Mouse (Mus musculus): ENCODE measurements around the gene Ifitm3. TPM values are rescaled to one million over a fixed set of nuclear protein-coding genes. Genes with fewer than 3 reads are reported as not detected.

The Ifitm3 gene
- polyA plus RNA-seq, 1 experiment from 2014 or later, result 450 TPM

DNA sequence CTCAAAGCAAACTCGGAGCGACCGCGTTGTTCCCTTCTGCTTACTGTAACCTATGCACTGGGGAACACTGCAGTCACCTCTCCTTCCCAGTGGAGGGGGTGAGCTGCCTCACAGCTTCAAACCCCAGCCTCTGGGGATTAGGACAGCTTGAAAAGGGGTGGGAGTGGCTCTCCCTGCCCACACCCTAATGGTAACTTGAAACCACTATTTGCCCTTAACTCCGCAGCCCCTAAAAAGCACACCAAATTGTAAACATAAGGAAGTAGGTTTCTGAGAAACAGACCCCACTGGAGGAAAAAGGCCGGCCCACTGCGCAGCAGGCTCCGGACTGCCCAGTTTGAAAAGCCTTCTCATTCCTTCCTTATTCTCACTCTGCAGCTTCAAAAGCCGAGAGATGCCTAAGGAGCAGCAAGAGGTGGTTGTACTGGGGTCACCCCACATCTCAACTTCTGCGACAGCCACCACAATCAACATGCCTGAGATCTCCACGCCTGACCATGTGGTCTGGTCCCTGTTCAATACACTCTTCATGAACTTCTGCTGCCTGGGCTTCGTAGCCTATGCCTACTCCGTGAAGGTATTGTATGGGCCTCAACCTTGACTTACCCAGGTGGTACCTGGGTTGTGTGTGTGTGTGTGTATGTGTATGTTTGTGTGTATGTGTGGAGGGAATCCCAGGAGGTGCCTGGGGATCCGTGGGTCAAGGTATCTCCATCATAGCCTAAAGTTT, 42.5 kb downstream of the Ifitm3 start:
- Histone ChIP-seq H3K27me3 (ENCODE audit: control insufficient read depth, insufficient read depth, low read length) (no peaks in the 10 kb centered on the region), H3K4me2 (replicated peaks; ENCODE audit: low read depth) (peak overlapping the region; percentile 50), H3K27ac (replicated peaks) (peak overlapping the region; percentile 83), H3K9ac (ENCODE audit: low read length) (peak overlapping the region; percentile 43), H3K36me3 (ENCODE audit: control insufficient read depth, insufficient read depth, low read length) (no peaks in the 10 kb centered on the region), H3K4me3 (ENCODE audit: low read depth, low read length) (peak overlapping the region; percentile 30), H3K4me1 (replicated peaks; ENCODE audit: control insufficient read depth, insufficient read depth) (peaks cover 13% of the 10 kb centered on the region), H3K9me3 (ENCODE audit: control insufficient read depth, low read length) (no peaks in the 10 kb centered on the region)
- peak; percentile 67; the same call in 1 of the 2 replicates for ATAC-seq (ENCODE audit: low FRiP score, low TSS enrichment)
- DNase-seq (ENCODE audit: low spot score), result no peak
- TF ChIP-seq EP300 (optimal IDR thresholded peaks at IDR 0.05) (no peak), CTCF (IDR thresholded peaks at IDR 0.05; ENCODE audit: low read depth) (peak; percentile 45)
- WGBS, result 5% methylated on average over 14 of the region's 14 CpGs

DNA sequence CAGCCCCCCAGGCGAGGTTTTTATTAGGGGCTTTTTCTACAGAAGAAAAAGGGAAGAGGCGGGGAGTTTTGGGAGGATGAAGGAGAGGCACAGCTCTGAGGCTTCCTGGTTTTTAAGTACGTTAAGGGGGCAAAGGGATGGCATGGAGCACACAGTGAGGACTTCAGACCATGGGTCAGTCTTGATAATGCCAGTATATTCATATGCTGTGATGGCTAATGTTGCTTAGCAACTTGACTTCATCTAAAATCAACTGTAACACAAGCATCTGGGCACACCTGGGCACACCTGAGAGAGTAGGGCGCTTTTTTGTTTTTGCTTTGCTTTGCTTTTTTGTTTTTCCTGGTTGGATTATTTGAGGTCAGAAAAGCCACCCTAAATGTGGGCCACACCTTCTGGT, 43.6 kb downstream of the Ifitm3 start, which contains the start of gene Ifitm1:
Gene Ifitm1, plus strand, starts transcription at position 301 of the 400 bp plus-strand sequence.
- WGBS, result 84% methylated on average over 4 of the region's 4 CpGs
- 0 out of 2 replicates have a peak within 1 kb of the TSS, but pooled peaks have one; percentile 27 for H3K9ac ChIP-seq (ENCODE audit: low read length)
- no peaks in the 10 kb centered on the region for H3K9me3 ChIP-seq (ENCODE audit: control insufficient read depth, low read length)
- H3K27ac ChIP-seq (replicated peaks), result peak within 1 kb of the TSS; percentile 83
- peaks cover 13% of the 10 kb centered on the region for H3K4me1 ChIP-seq (replicated peaks; ENCODE audit: control insufficient read depth, insufficient read depth)
- H3K27me3 ChIP-seq (ENCODE audit: control insufficient read depth, insufficient read depth, low read length), result no peaks in the 10 kb centered on the region
- H3K4me3 ChIP-seq (ENCODE audit: low read depth, low read length), result peak within 1 kb of the TSS; percentile 30; the same call in 1 of the 2 replicates
- DNase-seq (ENCODE audit: low spot score) (no peak), ATAC-seq (ENCODE audit: low FRiP score, low TSS enrichment) (no peak)
- H3K36me3 ChIP-seq (ENCODE audit: control insufficient read depth, insufficient read depth, low read length), result no peaks in the 10 kb centered on the region
- H3K4me2 ChIP-seq (replicated peaks; ENCODE audit: low read depth), result peak within 1 kb of the TSS; percentile 50
- TF ChIP-seq EP300 (optimal IDR thresholded peaks at IDR 0.05), result no peak
- no peak for TF ChIP-seq CTCF (IDR thresholded peaks at IDR 0.05; ENCODE audit: low read depth)

DNA sequence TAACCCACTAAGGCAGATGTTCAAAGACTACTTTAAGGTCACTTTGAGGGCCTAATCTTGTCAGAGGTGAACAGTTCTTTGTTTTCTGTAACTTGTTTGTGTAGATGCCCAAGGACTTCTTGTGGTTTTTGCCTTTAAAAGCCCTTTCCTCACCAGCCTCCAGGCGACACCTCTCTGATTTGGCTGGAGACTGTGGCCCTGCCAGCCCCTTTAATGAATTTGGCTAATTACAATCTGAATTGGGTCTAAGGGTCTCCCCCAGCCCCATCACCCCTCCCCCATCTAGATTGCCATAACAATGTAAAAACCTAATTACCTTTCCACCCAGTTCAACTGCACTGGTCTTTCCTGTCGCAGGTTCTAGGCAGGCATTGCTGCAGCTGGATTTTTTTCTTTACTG, 47.8 kb downstream of the Ifitm3 start:
- Histone ChIP-seq H3K27me3 (ENCODE audit: control insufficient read depth, insufficient read depth, low read length) (no peaks in the 10 kb centered on the region), H3K4me2 (replicated peaks; ENCODE audit: low read depth) (no peak overlapping the region), H3K36me3 (ENCODE audit: control insufficient read depth, insufficient read depth, low read length) (no peaks in the 10 kb centered on the region), H3K4me1 (replicated peaks; ENCODE audit: control insufficient read depth, insufficient read depth) (no peaks in the 10 kb centered on the region), H3K9me3 (ENCODE audit: control insufficient read depth, low read length) (no peaks in the 10 kb centered on the region), H3K4me3 (ENCODE audit: low read depth, low read length) (no peak overlapping the region), H3K9ac (ENCODE audit: low read length) (no peak overlapping the region), H3K27ac (replicated peaks) (no peak overlapping the region)
- TF ChIP-seq CTCF (IDR thresholded peaks at IDR 0.05; ENCODE audit: low read depth) (no peak), EP300 (optimal IDR thresholded peaks at IDR 0.05) (no peak)
- 93% methylated on average over 2 of the region's 2 CpGs for WGBS
- no peak for ATAC-seq (ENCODE audit: low FRiP score, low TSS enrichment)
- no peak for DNase-seq (ENCODE audit: low spot score)

DNA sequence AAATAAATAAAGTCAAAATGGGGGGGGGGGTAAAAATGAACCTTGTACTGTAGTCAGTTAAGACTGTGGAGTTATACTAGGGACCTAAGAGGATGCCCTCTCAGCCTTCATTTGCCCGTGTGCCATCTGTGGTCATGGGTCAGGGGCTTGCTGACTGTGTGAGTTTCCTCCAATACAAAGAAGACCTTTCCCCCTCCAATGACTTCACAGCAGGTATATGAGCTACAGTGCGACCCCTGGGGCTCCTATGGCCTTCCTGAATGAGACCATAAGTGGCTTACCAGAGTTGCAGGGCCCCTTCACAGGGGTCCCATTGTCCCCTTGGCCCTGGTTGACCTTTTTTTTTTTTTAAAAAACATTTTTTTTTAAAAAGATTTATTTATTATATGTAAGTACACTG, 49.2 kb downstream of the Ifitm3 start:
- Histone ChIP-seq H3K4me2 (replicated peaks; ENCODE audit: low read depth) (no peak overlapping the region), H3K36me3 (ENCODE audit: control insufficient read depth, insufficient read depth, low read length) (no peaks in the 10 kb centered on the region), H3K27me3 (ENCODE audit: control insufficient read depth, insufficient read depth, low read length) (no peaks in the 10 kb centered on the region), H3K27ac (replicated peaks) (no peak overlapping the region), H3K4me1 (replicated peaks; ENCODE audit: control insufficient read depth, insufficient read depth) (no peaks in the 10 kb centered on the region), H3K9ac (ENCODE audit: low read length) (no peak overlapping the region), H3K4me3 (ENCODE audit: low read depth, low read length) (no peak overlapping the region), H3K9me3 (ENCODE audit: control insufficient read depth, low read length) (no peaks in the 10 kb centered on the region)
- TF ChIP-seq CTCF (IDR thresholded peaks at IDR 0.05; ENCODE audit: low read depth) (no peak), EP300 (optimal IDR thresholded peaks at IDR 0.05) (no peak)
- DNase-seq (ENCODE audit: low spot score) (no peak), ATAC-seq (ENCODE audit: low FRiP score, low TSS enrichment) (no peak)
- 87% methylated on average over 2 of the region's 2 CpGs for WGBS

DNA sequence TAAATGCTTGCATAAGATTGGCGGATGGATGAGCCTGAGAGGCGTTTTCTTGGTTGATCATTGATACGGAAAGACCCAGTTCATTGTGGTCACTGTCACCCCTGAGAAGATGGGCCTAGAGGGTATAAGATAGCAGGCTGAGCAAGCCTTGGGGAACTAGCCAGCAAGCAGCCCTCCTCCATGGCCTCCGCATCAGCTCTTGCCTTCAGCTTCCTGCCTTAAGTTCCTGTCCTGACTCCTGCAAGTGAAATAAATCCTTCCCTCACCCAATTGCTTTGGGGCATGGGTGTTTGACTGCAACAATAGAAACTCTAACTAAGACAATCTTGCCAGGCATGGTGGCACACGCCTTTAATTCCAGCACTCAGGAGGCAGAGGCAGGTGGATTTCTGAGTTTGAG, 50.5 kb downstream of the Ifitm3 start:
- TF ChIP-seq EP300 (optimal IDR thresholded peaks at IDR 0.05) (no peak), CTCF (IDR thresholded peaks at IDR 0.05; ENCODE audit: low read depth) (no peak)
- no peaks in the 10 kb centered on the region for H3K4me1 ChIP-seq (replicated peaks; ENCODE audit: control insufficient read depth, insufficient read depth)
- H3K4me2 ChIP-seq (replicated peaks; ENCODE audit: low read depth), result no peak overlapping the region
- no peak overlapping the region for H3K4me3 ChIP-seq (ENCODE audit: low read depth, low read length)
- no peaks in the 10 kb centered on the region for H3K9me3 ChIP-seq (ENCODE audit: control insufficient read depth, low read length)
- no peaks in the 10 kb centered on the region for H3K27me3 ChIP-seq (ENCODE audit: control insufficient read depth, insufficient read depth, low read length)
- no peak for DNase-seq (ENCODE audit: low spot score)
- no peak for ATAC-seq (ENCODE audit: low FRiP score, low TSS enrichment)
- WGBS, result 83% methylated on average over 5 of the region's 5 CpGs
- no peak overlapping the region for H3K9ac ChIP-seq (ENCODE audit: low read length)
- H3K27ac ChIP-seq (replicated peaks), result no peak overlapping the region
- H3K36me3 ChIP-seq (ENCODE audit: control insufficient read depth, insufficient read depth, low read length), result no peaks in the 10 kb centered on the region

Other genes starting within 250 kb of the Ifitm3 start
- gene Cyp2e1, start 247.0 kb downstream of the Ifitm3 start, polyA plus RNA-seq (2015; fragmentation: Nextera tagmentation; extraction: Ambion mirVana), result 0.52 and 0.85 TPM in 2 replicates
- gene Syce1, start 222.9 kb downstream of the Ifitm3 start, polyA plus RNA-seq (2015; fragmentation: Nextera tagmentation; extraction: Ambion mirVana), result 0.11 and 0.16 TPM in 2 replicates
- 0.59 and 0.65 TPM in 2 replicates for gene Zfp941, start 188.6 kb downstream of the Ifitm3 start, polyA plus RNA-seq (2015; fragmentation: Nextera tagmentation; extraction: Ambion mirVana)
- gene Urah, start 175.8 kb downstream of the Ifitm3 start, polyA plus RNA-seq (2015; fragmentation: Nextera tagmentation; extraction: Ambion mirVana), result 21.9 and 22.7 TPM in 2 replicates
- not detected in 2 replicates for gene Scgb1c1, start 165.2 kb downstream of the Ifitm3 start, polyA plus RNA-seq (2015; fragmentation: Nextera tagmentation; extraction: Ambion mirVana)
- gene Odf3, start 163.0 kb downstream of the Ifitm3 start, polyA plus RNA-seq (2015; fragmentation: Nextera tagmentation; extraction: Ambion mirVana), result not detected in 2 replicates
- not detected in 2 replicates for gene Gm45785, start 154.4 kb downstream of the Ifitm3 start, polyA plus RNA-seq (2015; fragmentation: Nextera tagmentation; extraction: Ambion mirVana)
- gene Ric8a, start 153.8 kb downstream of the Ifitm3 start, polyA plus RNA-seq (2015; fragmentation: Nextera tagmentation; extraction: Ambion mirVana), result 49.0 and 49.1 TPM in 2 replicates
- 44.5 and 49.0 TPM in 2 replicates for gene Bet1l, start 153.2 kb downstream of the Ifitm3 start, polyA plus RNA-seq (2015; fragmentation: Nextera tagmentation; extraction: Ambion mirVana)
- gene Psmd13, start 128.8 kb downstream of the Ifitm3 start, polyA plus RNA-seq (2015; fragmentation: Nextera tagmentation; extraction: Ambion mirVana), result 160 and 166 TPM in 2 replicates
- gene Sirt3, start 128.5 kb downstream of the Ifitm3 start, polyA plus RNA-seq (2015; fragmentation: Nextera tagmentation; extraction: Ambion mirVana), result 17.9 and 19.0 TPM in 2 replicates
- gene Cox8b, start 110.3 kb downstream of the Ifitm3 start, polyA plus RNA-seq (2015; fragmentation: Nextera tagmentation; extraction: Ambion mirVana), result 1.3 and 2.6 TPM in 2 replicates
- 1.6 and 1.7 TPM in 2 replicates for gene Nlrp6, start 89.9 kb downstream of the Ifitm3 start, polyA plus RNA-seq (2015; fragmentation: Nextera tagmentation; extraction: Ambion mirVana)
- 10.1 and 12.3 TPM in 2 replicates for gene Pgghg, start 69.4 kb downstream of the Ifitm3 start, polyA plus RNA-seq (2015; fragmentation: Nextera tagmentation; extraction: Ambion mirVana)
- gene Ifitm5, start 60.5 kb downstream of the Ifitm3 start, polyA plus RNA-seq (2015; fragmentation: Nextera tagmentation; extraction: Ambion mirVana), result 0.58 and 0.82 TPM in 2 replicates
- gene Gm45717, start 54.8 kb downstream of the Ifitm3 start, polyA plus RNA-seq (2015; fragmentation: Nextera tagmentation; extraction: Ambion mirVana), result 0.32 and 0.71 TPM in 2 replicates
- gene Ifitm2, start 54.8 kb downstream of the Ifitm3 start, polyA plus RNA-seq (2015; fragmentation: Nextera tagmentation; extraction: Ambion mirVana), result 932 and 1,048 TPM in 2 replicates
- 162 and 173 TPM in 2 replicates for gene Ifitm1, start 43.5 kb downstream of the Ifitm3 start, polyA plus RNA-seq (2015; fragmentation: Nextera tagmentation; extraction: Ambion mirVana)
- gene Ifitm6, start 7.2 kb upstream of the Ifitm3 start, polyA plus RNA-seq (2015; fragmentation: Nextera tagmentation; extraction: Ambion mirVana), result 0.40 and 0.63 TPM in 2 replicates
- gene Gm17387, start 18.4 kb upstream of the Ifitm3 start, polyA plus RNA-seq (2015; fragmentation: Nextera tagmentation; extraction: Ambion mirVana), result not detected in 2 replicates
- 1.2 and 1.5 TPM in 2 replicates for gene B4galnt4, start 50.3 kb upstream of the Ifitm3 start, polyA plus RNA-seq (2015; fragmentation: Nextera tagmentation; extraction: Ambion mirVana)
- 97.9 and 105 TPM in 2 replicates for gene Pkp3, start 67.4 kb upstream of the Ifitm3 start, polyA plus RNA-seq (2015; fragmentation: Nextera tagmentation; extraction: Ambion mirVana)
- 12.6 and 14.0 TPM in 2 replicates for gene Sigirr, start 89.8 kb upstream of the Ifitm3 start, polyA plus RNA-seq (2015; fragmentation: Nextera tagmentation; extraction: Ambion mirVana)
- gene Ano9, start 107.0 kb upstream of the Ifitm3 start, polyA plus RNA-seq (2015; fragmentation: Nextera tagmentation; extraction: Ambion mirVana), result 17.9 and 20.4 TPM in 2 replicates
- gene Ptdss2, start 111.6 kb upstream of the Ifitm3 start, polyA plus RNA-seq (2015; fragmentation: Nextera tagmentation; extraction: Ambion mirVana), result 21.6 and 22.9 TPM in 2 replicates
- 216 and 220 TPM in 2 replicates for gene Rnh1, start 162.1 kb upstream of the Ifitm3 start, polyA plus RNA-seq (2015; fragmentation: Nextera tagmentation; extraction: Ambion mirVana)
- gene Hras, start 183.2 kb upstream of the Ifitm3 start, polyA plus RNA-seq (2015; fragmentation: Nextera tagmentation; extraction: Ambion mirVana), result 118 and 125 TPM in 2 replicates
- gene Lrrc56, start 183.4 kb upstream of the Ifitm3 start, polyA plus RNA-seq (2015; fragmentation: Nextera tagmentation; extraction: Ambion mirVana), result 2.8 and 3.5 TPM in 2 replicates
- 2.7 and 3.6 TPM in 2 replicates for gene Lmntd2, start 203.3 kb upstream of the Ifitm3 start, polyA plus RNA-seq (2015; fragmentation: Nextera tagmentation; extraction: Ambion mirVana)
- gene Rassf7, start 205.1 kb upstream of the Ifitm3 start, polyA plus RNA-seq (2015; fragmentation: Nextera tagmentation; extraction: Ambion mirVana), result 84.2 and 105 TPM in 2 replicates
- 19.1 and 19.9 TPM in 2 replicates for gene Phrf1, start 218.0 kb upstream of the Ifitm3 start, polyA plus RNA-seq (2015; fragmentation: Nextera tagmentation; extraction: Ambion mirVana)

Data from stomach, postnatal 0 days (tissue).